Mouse (Mus musculus) ES-Bruce4 (cell line): Measurements from ENCODE around the gene Usp31. TPM values are rescaled to one million over a fixed set of nuclear protein-coding genes. Genes with fewer than 3 reads are reported as not detected.

Experiments used
- H3K27ac ChIP-seq: 2 replicates; pipeline ENCODE4 v1.5.1; 2012; ENCODE audit warnings: low read length, inconsistent platforms; ENCODE audit not compliant: insufficient read depth
- H3K27me3 ChIP-seq: 2 replicates; pipeline ENCODE4 v1.6.1; 2012; ENCODE audit warnings: mild to moderate bottlenecking, low read length, inconsistent platforms; ENCODE audit not compliant: control insufficient read depth, poor library complexity, insufficient read depth, severe bottlenecking
- H3K36me3 ChIP-seq: 2 replicates; pipeline ENCODE4 v1.6.1; 2012; ENCODE audit warnings: inconsistent platforms, mild to moderate bottlenecking, low read length, moderate library complexity; ENCODE audit not compliant: control insufficient read depth, poor library complexity, insufficient read depth, severe bottlenecking
- H3K4me1 ChIP-seq: one replicate; pipeline ENCODE4 v1.8.1; 2011; ENCODE audit warnings: low read length; ENCODE audit not compliant: control insufficient read depth, insufficient read depth
- H3K4me3 ChIP-seq: 2 replicates; pipeline ENCODE4 v1.5.1; 2011; ENCODE audit warnings: low read depth, mild to moderate bottlenecking, low read length
- H3K9ac ChIP-seq: 2 replicates; pipeline ENCODE4 v1.6.1; 2012; ENCODE audit warnings: low read depth, mild to moderate bottlenecking, inconsistent platforms; ENCODE audit not compliant: poor library complexity, severe bottlenecking
- H3K9me3 ChIP-seq: replicated peaks from 2 replicates; pipeline ENCODE4 v1.6.1; 2012; ENCODE audit warnings: mild to moderate bottlenecking, low read length, inconsistent platforms; ENCODE audit not compliant: control insufficient read depth, poor library complexity, insufficient read depth, severe bottlenecking
- CTCF ChIP-seq: IDR thresholded peaks from one replicate; pipeline ENCODE4 v1.8.1; 2011; ENCODE audit warnings: low read depth, low read length
- EP300 ChIP-seq: IDR thresholded peaks from 2 replicates; pipeline ENCODE4 v1.6.1; 2011; ENCODE audit warnings: low read depth, low read length; ENCODE audit not compliant: insufficient read depth
- POLR2A ChIP-seq: IDR thresholded peaks from one replicate; pipeline ENCODE4 v1.8.1; 2011; ENCODE audit warnings: low read length; ENCODE audit not compliant: insufficient read depth
- polyA plus RNA-seq: library from polyadenylated mRNA; stranded (reverse); fragments of >200 nt; gene quantifications from 2 replicates; pipeline ENCODE4 v1.2.4, GENCODE M21; 2011; ENCODE audit warnings: low read depth; ENCODE audit not compliant: missing spikeins, insufficient read depth, insufficient read length

Usp31 gene
- polyA plus RNA-seq, 1 experiment, result 20.3 TPM

- Histone ChIP-seq H3K9ac (no peak overlapping the region), H3K4me1 (no peaks in the 10 kb centered on the region), H3K36me3 (peaks cover 5% of the 10 kb centered on the region; the same call in 1 of the 2 replicates), H3K27ac (no peak overlapping the region), H3K4me3 (no peak overlapping the region), H3K9me3 (no peaks in the 10 kb centered on the region), H3K27me3 (no peaks in the 10 kb centered on the region)
- TF ChIP-seq CTCF (no peak), EP300 (no peak), POLR2A (no peak)
Observed at GRCm38 (mm10) chr7:121700480-121700879, 6.6 kb downstream of the Usp31 start.

- H3K4me3 ChIP-seq, result no peak overlapping the region
- no peaks in the 10 kb centered on the region for H3K27me3 ChIP-seq
- no peak overlapping the region for H3K27ac ChIP-seq
- no peak overlapping the region for H3K9ac ChIP-seq
- H3K36me3 ChIP-seq, result peaks cover 3% of the 10 kb centered on the region; the same call in 1 of the 2 replicates
- TF ChIP-seq EP300 (no peak), CTCF (no peak), POLR2A (no peak)
- H3K9me3 ChIP-seq, result no peaks in the 10 kb centered on the region
- no peaks in the 10 kb centered on the region for H3K4me1 ChIP-seq
Observed at GRCm38 (mm10) chr7:121699218-121699617, 7.8 kb downstream of the Usp31 start.

GRCm38 (mm10) chr7:121697574-121697973, 9.5 kb downstream of the Usp31 start:
- H3K9me3 ChIP-seq, result no peaks in the 10 kb centered on the region
- TF ChIP-seq EP300, result no peak
- TF ChIP-seq CTCF, result no peak
- TF ChIP-seq POLR2A, result no peak
- H3K9ac ChIP-seq, result no peak overlapping the region
- no peak overlapping the region for H3K27ac ChIP-seq
- H3K27me3 ChIP-seq, result no peaks in the 10 kb centered on the region
- H3K4me1 ChIP-seq, result no peaks in the 10 kb centered on the region
- H3K36me3 ChIP-seq, result no peaks in the 10 kb centered on the region
- no peak overlapping the region for H3K4me3 ChIP-seq

- no peaks in the 10 kb centered on the region for H3K36me3 ChIP-seq
- TF ChIP-seq CTCF (no peak), EP300 (no peak), POLR2A (no peak)
Observed at GRCm38 (mm10) chr7:121697170-121697569, 9.9 kb downstream of the Usp31 start.

GRCm38 (mm10) chr7:121691803-121692202, 15.2 kb downstream of the Usp31 start:
- Histone ChIP-seq H3K9ac (no peak overlapping the region), H3K4me1 (no peaks in the 10 kb centered on the region), H3K27ac (no peak overlapping the region), H3K9me3 (no peaks in the 10 kb centered on the region), H3K36me3 (no peaks in the 10 kb centered on the region), H3K4me3 (no peak overlapping the region), H3K27me3 (no peaks in the 10 kb centered on the region)
- no peak for TF ChIP-seq EP300
- no peak for TF ChIP-seq POLR2A

More at GRCm38 (mm10) chr7:121697170-121697569, 9.9 kb downstream of the Usp31 start:
- no peaks in the 10 kb centered on the region for H3K9me3 ChIP-seq
- H3K4me1 ChIP-seq, result no peaks in the 10 kb centered on the region
- no peaks in the 10 kb centered on the region for H3K27me3 ChIP-seq
- H3K9ac ChIP-seq, result no peak overlapping the region
- H3K27ac ChIP-seq, result no peak overlapping the region
- H3K4me3 ChIP-seq, result no peak overlapping the region

- H3K9ac ChIP-seq, result no peak overlapping the region
- no peaks in the 10 kb centered on the region for H3K27me3 ChIP-seq
- no peaks in the 10 kb centered on the region for H3K9me3 ChIP-seq
- H3K4me3 ChIP-seq, result no peak overlapping the region
- no peak for TF ChIP-seq EP300
- TF ChIP-seq CTCF, result no peak
- no peak for TF ChIP-seq POLR2A
- H3K4me1 ChIP-seq, result no peaks in the 10 kb centered on the region
- no peak overlapping the region for H3K27ac ChIP-seq
- H3K36me3 ChIP-seq, result no peaks in the 10 kb centered on the region
Observed at GRCm38 (mm10) chr7:121689338-121689737, 17.7 kb downstream of the Usp31 start.
